Mouse (Mus musculus): ENCODE results near the gene Cdc42ep5.
"Not testable (repeated sequence)": the region's sequence is repeated elsewhere in the genome, so short reads cannot be mapped to it uniquely, and the experiment has no call there.

- not testable (repeated sequence) for TF ChIP-seq GATA1 (IDR thresholded peaks at IDR 0.05; ENCODE audit: borderline replicate concordance, low read length); FLI1 (IDR thresholded peaks at IDR 0.05; ENCODE audit: low read length)
These were observed 3.1 kb downstream of the Cdc42ep5 start for GRCm38 (mm10) chr7:4161596-4161995.
